30 mouse cellular contexts compared by ENCODE assay signal in the genomic region with DNA sequence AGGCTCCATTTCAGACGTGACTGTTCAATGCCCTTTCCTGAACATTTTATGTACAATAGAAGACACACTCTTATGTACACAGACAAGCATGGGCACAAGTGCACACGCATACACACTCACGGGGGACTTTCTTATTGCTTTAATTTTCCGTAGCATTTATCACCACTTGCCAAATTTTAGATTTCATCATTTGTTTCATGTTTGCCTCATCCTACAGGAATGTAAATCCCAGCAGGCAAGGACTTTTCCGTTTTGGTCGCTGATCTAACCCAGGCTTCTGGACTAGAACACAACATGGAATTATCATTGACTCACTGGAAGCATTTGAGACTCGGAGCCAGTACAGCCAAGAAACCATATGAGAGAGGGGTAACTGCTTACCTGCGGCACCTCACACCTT.
DNase-seq lines count a peak whose midpoint lies in the region; ATAC-seq and TF ChIP-seq lines count a peak whose summit lies in the region.
"Had no signal": no experiment of that assay in that cellular context is flagged by ENCODE, and none has a peak within 500 bp of the region (broad histone marks: within the 10 kb centered on the region; RNA-seq: fewer than 3 reads in every experiment).

No protein-coding gene starts in this region.

- H3K4me3 ChIP-seq in heart, embryonic 11.5 days (ENCODE audit: low read depth, low read length), result no peak overlapping the region
- H3K4me3 ChIP-seq in C2C12 (ENCODE audit: insufficient read depth, poor library complexity, severe bottlenecking) (no peak overlapping the region), myocyte (no peak overlapping the region)
- H3K4me3 ChIP-seq: embryonic facial prominence, embryonic 10.5 days; embryonic facial prominence, embryonic 13.5 days; forebrain, embryonic 10.5 days; forebrain, embryonic 13.5 days; heart, embryonic 12.5 days; heart, embryonic 15.5 days; hindbrain, embryonic 10.5 days; hindbrain, embryonic 13.5 days had no signal

- H3K4me1 ChIP-seq in heart, embryonic 11.5 days (ENCODE audit: control insufficient read depth, insufficient read depth, low read length), result no peaks in the 10 kb centered on the region
- H3K4me1 ChIP-seq: embryonic facial prominence, embryonic 10.5 days; embryonic facial prominence, embryonic 13.5 days; forebrain, embryonic 10.5 days; forebrain, embryonic 13.5 days; heart, embryonic 12.5 days; hindbrain, embryonic 10.5 days; hindbrain, embryonic 13.5 days had no signal

- no peaks in the 10 kb centered on the region for H3K79me2 ChIP-seq in C2C12 (ENCODE audit: control insufficient read depth, insufficient read depth)
- no peaks in the 10 kb centered on the region for H3K79me2 ChIP-seq in myocyte (ENCODE audit: control insufficient read depth, insufficient read depth)

- DNase-seq in gastrocnemius, adult 18-20 months (ENCODE audit: low spot score), result peak; percentile 19
- no peak for DNase-seq in gastrocnemius, adult 8-10 months (ENCODE audit: low spot score in 2 of 2)
- DNase-seq in heart, adult 9 months (ENCODE audit: low spot score in 2 of 2), result peak; percentile 27 to 33
- no peak for DNase-seq in frontal cortex, postnatal 25 days (ENCODE audit: low spot score in 2 of 2)
- DNase-seq: adrenal gland, adult 2 months; adrenal gland, postnatal 14 days; cerebellum, adult 11 months; cerebellum, adult 2 months; cerebellum, adult 9-11 months; cerebellum, postnatal 25 days; embryo, embryonic 11 days; gastrocnemius, postnatal 10 days; gastrocnemius, postnatal 36 days; kidney, adult 18-20 months; kidney, adult 9 months had no signal

- H3K9ac ChIP-seq in heart, embryonic 11.5 days (ENCODE audit: low read depth, low read length), result no peak overlapping the region
- H3K9ac ChIP-seq: embryonic facial prominence, embryonic 13.5 days; forebrain, embryonic 13.5 days; heart, embryonic 12.5 days; heart, embryonic 15.5 days; hindbrain, embryonic 13.5 days had no signal

- no peak overlapping the region for H3K27ac ChIP-seq in heart, embryonic 11.5 days (ENCODE audit: low read depth, low read length)
- H3K27ac ChIP-seq: embryonic facial prominence, embryonic 10.5 days; embryonic facial prominence, embryonic 13.5 days; forebrain, embryonic 10.5 days; forebrain, embryonic 13.5 days; heart, embryonic 15.5 days; hindbrain, embryonic 10.5 days; hindbrain, embryonic 13.5 days had no signal

- H3ac ChIP-seq in C2C12 (ENCODE audit: control insufficient read depth, insufficient read length, low read depth) (no peak overlapping the region), myocyte (ENCODE audit: control insufficient read depth, insufficient read length) (no peak overlapping the region)

- H3K27me3 ChIP-seq in heart, embryonic 11.5 days (ENCODE audit: control insufficient read depth, insufficient read depth, low read length), result no peaks in the 10 kb centered on the region
- H3K27me3 ChIP-seq in C2C12 (ENCODE audit: control insufficient read depth, insufficient read depth, insufficient read length) (no peaks in the 10 kb centered on the region), myocyte (ENCODE audit: control insufficient read depth, insufficient read depth, insufficient read length) (no peaks in the 10 kb centered on the region)
- H3K27me3 ChIP-seq: embryonic facial prominence, embryonic 13.5 days; forebrain, embryonic 13.5 days; heart, embryonic 12.5 days; heart, embryonic 15.5 days; hindbrain, embryonic 13.5 days had no signal

- no peak for TF ChIP-seq CTCF in C2C12 (IDR thresholded peaks at IDR 0.05; ENCODE audit: control insufficient read depth, insufficient read depth, insufficient read length)

- H3K79me3 ChIP-seq in C2C12 (ENCODE audit: low read depth), result no peaks in the 10 kb centered on the region

- H3K9me3 ChIP-seq in heart, embryonic 11.5 days (replicated peaks; ENCODE audit: control insufficient read depth, low read length), result no peaks in the 10 kb centered on the region
- H3K9me3 ChIP-seq: embryonic facial prominence, embryonic 10.5 days; embryonic facial prominence, embryonic 13.5 days; forebrain, embryonic 10.5 days; forebrain, embryonic 13.5 days; heart, embryonic 12.5 days; heart, embryonic 15.5 days; hindbrain, embryonic 10.5 days; hindbrain, embryonic 13.5 days had no signal

- 73% methylated on average over 8 of the region's 8 CpGs for WGBS in heart, embryonic 11.5 days (ENCODE audit: insufficient replicate concordance)

- H3K36me3 ChIP-seq in heart, embryonic 11.5 days (ENCODE audit: control insufficient read depth, insufficient read depth, low read length), result no peaks in the 10 kb centered on the region
- H3K36me3 ChIP-seq in C2C12 (ENCODE audit: control insufficient read depth, insufficient read depth), result no peaks in the 10 kb centered on the region
- no peaks in the 10 kb centered on the region for H3K36me3 ChIP-seq in myocyte (ENCODE audit: control insufficient read depth, insufficient read depth)
- H3K36me3 ChIP-seq: embryonic facial prominence, embryonic 10.5 days; embryonic facial prominence, embryonic 13.5 days; forebrain, embryonic 10.5 days; heart, embryonic 12.5 days; heart, embryonic 15.5 days; hindbrain, embryonic 10.5 days; hindbrain, embryonic 13.5 days had no signal

- TF ChIP-seq POLR2A in myocyte (IDR thresholded peaks at IDR 0.05; ENCODE audit: insufficient read length, low read depth), result no peak

- no peak for ATAC-seq in heart, embryonic 11.5 days (replicated peaks; ENCODE audit: insufficient number of reproducible peaks, low FRiP score, low TSS enrichment)
- no peak for ATAC-seq in inflammation-experienced regulatory T-cells, adult 6 months
- ATAC-seq: forebrain, embryonic 13.5 days; forebrain, embryonic 16.5 days; hindbrain, embryonic 16.5 days; intestine, embryonic 16.5 days had no signal

- H3K4me2 ChIP-seq in heart, embryonic 11.5 days, result no peak overlapping the region
- peak overlapping the region; percentile 40 for H3K4me2 ChIP-seq in myocyte (ENCODE audit: low read depth)
- H3K4me2 ChIP-seq: embryonic facial prominence, embryonic 13.5 days; forebrain, embryonic 13.5 days; heart, embryonic 12.5 days; heart, embryonic 15.5 days; hindbrain, embryonic 13.5 days had no signal

TF ChIP-seq in C2C12, 6 proteins besides CTCF, POLR2A, EP300 and RAD21:
- TF ChIP-seq MYOG (IDR thresholded peaks at IDR 0.05; ENCODE audit: control insufficient read depth, extremely low read depth, insufficient read length) (no peak), CEBPB (IDR thresholded peaks at IDR 0.05; ENCODE audit: low read depth) (peak; percentile 19)
TF ChIP-seq in C2C12: peak in this region for 1.

TF ChIP-seq in myocyte, 11 proteins besides CTCF, POLR2A, EP300 and RAD21:
- peak; percentile 47; the same call in 1 of the 2 replicates for TF ChIP-seq CEBPB (IDR thresholded peaks at IDR 0.05; ENCODE audit: insufficient read depth, poor library complexity, severe bottlenecking)
- TF ChIP-seq E2F4 (IDR thresholded peaks at IDR 0.05; ENCODE audit: insufficient read depth), result no peak
- no peak for TF ChIP-seq REST (IDR thresholded peaks at IDR 0.05; ENCODE audit: insufficient read depth, insufficient read length)
- no peak for TF ChIP-seq MAX (IDR thresholded peaks at IDR 0.05; ENCODE audit: low read depth)

Comparison
In these comparisons a context has a peak if more than half of its experiments do, and no peak if none do; other contexts are left out.
1. DNase-seq: peak in gastrocnemius, adult 18-20 months (single experiment) and heart, adult 9 months (2 of 2); none in gastrocnemius, adult 8-10 months (0 of 2) and frontal cortex, postnatal 25 days (0 of 2).